Mouse (Mus musculus) limb, embryonic 13.5 days (tissue): ENCODE measurements at regions not wholly inside any gene's neighbourhood (a gene's known extent, or its start where the extent isn't known, plus 50 kb on each side); places are given as distances from the start of the nearest gene placed in this dataset.

Experiments
- ATAC-seq: fragments of 200-750 bp; cut with Nextera tagmentation; 2 replicates; pipeline ENCODE4 v1.8.0; 2017; ENCODE audit warnings: low read depth, moderate number of reproducible peaks, moderate TSS enrichment; ENCODE audit not compliant: low FRiP score
- H3K27ac ChIP-seq: fragments of 300-500 bp; sonication (generic); 2 replicates; pipeline ENCODE4 v1.5.1; 2015; ENCODE audit warnings: inconsistent platforms, mild to moderate bottlenecking, moderate library complexity
- H3K27me3 ChIP-seq: fragments of 300-500 bp; sonication (generic); 2 replicates; pipeline ENCODE4 v1.6.1; 2015; ENCODE audit warnings: mild to moderate bottlenecking, inconsistent platforms
- H3K36me3 ChIP-seq: fragments of 300-500 bp; sonication (generic); 2 replicates; pipeline ENCODE4 v1.6.1; 2015; ENCODE audit warnings: inconsistent platforms, mild to moderate bottlenecking, moderate library complexity
- H3K4me1 ChIP-seq: fragments of 300-500 bp; sonication (generic); 2 replicates; pipeline ENCODE4 v1.6.1; 2015; ENCODE audit warnings: inconsistent platforms
- H3K4me2 ChIP-seq: fragments of 300-500 bp; sonication (generic); replicated peaks from 2 replicates; pipeline ENCODE4 v1.6.1; 2015; ENCODE audit warnings: inconsistent platforms, mild to moderate bottlenecking, moderate library complexity
- H3K4me3 ChIP-seq: fragments of 300-500 bp; sonication (generic); 2 replicates; pipeline ENCODE4 v1.5.1; 2015; ENCODE audit warnings: moderate library complexity, mild to moderate bottlenecking, inconsistent platforms
- H3K9ac ChIP-seq: fragments of 300-500 bp; sonication (generic); 2 replicates; pipeline ENCODE4 v1.6.1; 2015; ENCODE audit warnings: mild to moderate bottlenecking, inconsistent platforms
- H3K9me3 ChIP-seq: fragments of 300-500 bp; sonication (generic); 2 replicates; pipeline ENCODE4 v1.6.1; 2016; ENCODE audit warnings: inconsistent platforms
- WGBS: fragments of 180-500 bp; shearing (Covaris S2); methylation state at CpG from one replicate; pipeline ENCODE4 v1.1.7; 2015; 5-methylcytosine and 5-hydroxymethylcytosine counted together

DNA sequence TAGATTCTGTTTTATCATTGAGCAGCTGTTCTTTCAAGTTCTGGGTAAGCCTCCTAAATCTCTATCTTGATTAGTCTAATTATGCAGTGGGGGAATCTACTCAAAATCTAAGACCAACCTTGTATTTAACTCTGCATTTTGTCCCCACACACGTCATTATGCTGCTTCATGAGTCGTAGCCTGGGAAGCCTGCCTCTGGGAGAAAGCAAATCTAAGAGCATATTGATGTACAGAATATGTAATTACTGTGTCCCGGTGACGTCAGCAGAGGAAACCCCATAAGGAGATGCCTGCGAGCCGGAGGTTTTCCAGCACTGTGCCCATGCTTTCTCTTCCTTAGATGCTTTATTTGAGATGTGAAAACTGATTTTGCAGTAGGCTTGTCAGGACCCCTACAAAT is 161.7 kb downstream of the Rps29 start:
- Histone ChIP-seq H3K27me3 (no peaks in the 10 kb centered on the region), H3K9me3 (no peaks in the 10 kb centered on the region), H3K27ac (no peak overlapping the region), H3K4me3 (no peak overlapping the region), H3K4me2 (no peak overlapping the region), H3K4me1 (no peaks in the 10 kb centered on the region), H3K36me3 (no peaks in the 10 kb centered on the region), H3K9ac (no peak overlapping the region)
- ATAC-seq: no peak
- 62% methylated on average over 6 of the region's 6 CpGs for WGBS

DNA sequence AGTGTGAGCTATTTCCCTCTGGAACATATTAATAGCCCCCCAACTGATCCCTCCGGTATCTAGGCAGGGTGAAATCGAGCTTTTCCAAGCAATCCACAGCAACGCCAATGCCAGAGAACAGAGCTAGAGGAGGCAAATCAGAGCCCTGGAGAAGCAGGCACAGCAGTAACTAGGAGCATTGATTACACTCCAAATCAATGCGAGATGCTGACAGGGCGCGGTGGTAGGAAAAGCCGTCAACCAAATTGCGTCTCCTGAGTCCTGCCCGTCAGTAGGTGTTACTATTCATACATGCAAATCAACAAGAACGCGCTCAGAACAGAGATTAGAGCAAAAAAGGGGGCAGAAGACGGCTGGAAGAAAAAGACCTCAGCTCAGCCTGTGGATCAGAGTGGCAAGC is 162.2 kb downstream of the Rps29 start:
- Histone ChIP-seq H3K27ac (no peak overlapping the region), H3K36me3 (no peaks in the 10 kb centered on the region), H3K9ac (no peak overlapping the region), H3K9me3 (no peaks in the 10 kb centered on the region), H3K4me1 (no peaks in the 10 kb centered on the region), H3K4me2 (no peak overlapping the region), H3K4me3 (no peak overlapping the region), H3K27me3 (no peaks in the 10 kb centered on the region)
- ATAC-seq: no peak
- 53% methylated on average over 12 of the region's 12 CpGs for WGBS

DNA sequence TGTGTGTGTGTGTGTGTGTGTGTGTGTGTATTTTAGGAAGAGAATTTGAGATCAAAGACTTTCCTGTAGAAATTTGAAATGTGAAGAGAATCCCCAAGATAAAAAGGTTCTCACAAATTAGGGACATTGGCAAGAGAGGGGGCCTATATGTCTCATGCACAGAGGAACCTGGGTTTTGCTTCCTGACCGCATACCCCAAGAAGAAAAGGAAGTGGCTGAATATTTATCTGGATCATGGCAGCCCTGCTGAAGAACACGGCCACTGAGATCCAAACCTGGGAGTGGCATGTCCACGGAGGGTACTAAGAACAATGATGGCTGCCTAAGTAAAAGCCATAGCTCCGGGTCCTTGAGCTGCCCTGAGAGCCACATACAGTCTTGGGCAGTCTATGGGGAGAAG is 178.3 kb downstream of the Rps29 start:
- H3K9ac ChIP-seq: no peak overlapping the region
- H3K4me2 ChIP-seq: no peak overlapping the region
- no peaks in the 10 kb centered on the region for H3K9me3 ChIP-seq
- H3K27me3 ChIP-seq: no peaks in the 10 kb centered on the region
- WGBS: 88% methylated on average over 4 of the region's 4 CpGs
- H3K4me1 ChIP-seq: 0 out of 2 replicates have a peak, but pooled peaks cover 2% of the 10 kb centered on the region
- H3K36me3 ChIP-seq: no peaks in the 10 kb centered on the region
- ATAC-seq: no peak
- no peak overlapping the region for H3K27ac ChIP-seq
- no peak overlapping the region for H3K4me3 ChIP-seq

DNA sequence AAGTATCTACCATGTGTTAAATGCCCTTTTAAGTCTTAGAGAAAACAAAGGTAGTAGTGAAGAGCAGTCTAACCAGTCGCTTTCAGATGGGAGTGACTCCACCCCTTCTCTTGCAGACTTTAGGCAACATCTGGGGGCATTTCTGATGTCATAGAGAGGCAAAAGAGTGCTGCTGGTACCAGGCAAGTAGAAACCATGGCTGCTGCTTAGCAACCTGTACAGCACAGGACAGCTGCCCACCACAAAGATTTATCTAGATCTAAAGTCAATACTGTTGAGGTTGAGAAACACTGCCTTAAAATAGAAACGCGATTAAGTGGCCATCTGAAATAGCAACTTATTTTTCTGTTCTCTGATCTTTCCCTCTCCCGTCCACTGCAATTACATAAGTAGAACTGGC is 178.8 kb downstream of the Rps29 start:
- ATAC-seq: no peak
- H3K4me2 ChIP-seq: no peak overlapping the region
- H3K27me3 ChIP-seq: no peaks in the 10 kb centered on the region
- 70% methylated on average over 4 of the region's 4 CpGs for WGBS
- no peak overlapping the region for H3K9ac ChIP-seq
- no peaks in the 10 kb centered on the region for H3K9me3 ChIP-seq
- H3K36me3 ChIP-seq: no peaks in the 10 kb centered on the region
- no peak overlapping the region for H3K27ac ChIP-seq
- no peak overlapping the region for H3K4me3 ChIP-seq
- 0 out of 2 replicates have a peak, but pooled peaks cover 2% of the 10 kb centered on the region for H3K4me1 ChIP-seq

DNA sequence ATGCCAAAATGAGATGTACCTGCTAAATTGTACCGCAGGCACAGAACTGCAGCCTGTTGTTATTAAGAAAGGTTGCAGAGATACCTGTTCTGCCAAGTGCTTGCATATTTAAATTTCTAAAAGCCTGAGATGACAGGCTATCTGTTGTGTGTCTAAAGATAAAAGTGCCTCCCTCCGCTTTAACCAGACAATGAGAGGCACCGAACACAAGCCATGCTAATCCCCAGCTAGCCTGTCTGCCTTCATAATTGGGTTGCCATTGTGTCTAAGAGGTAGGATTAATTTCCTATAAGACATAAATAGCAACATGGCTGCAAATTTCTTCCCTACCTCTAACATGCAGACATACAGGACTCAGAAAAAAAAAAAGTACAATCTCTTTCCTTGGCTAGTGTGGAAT is 179.8 kb downstream of the Rps29 start:
- 89% methylated on average over 3 of the region's 3 CpGs for WGBS

DNA sequence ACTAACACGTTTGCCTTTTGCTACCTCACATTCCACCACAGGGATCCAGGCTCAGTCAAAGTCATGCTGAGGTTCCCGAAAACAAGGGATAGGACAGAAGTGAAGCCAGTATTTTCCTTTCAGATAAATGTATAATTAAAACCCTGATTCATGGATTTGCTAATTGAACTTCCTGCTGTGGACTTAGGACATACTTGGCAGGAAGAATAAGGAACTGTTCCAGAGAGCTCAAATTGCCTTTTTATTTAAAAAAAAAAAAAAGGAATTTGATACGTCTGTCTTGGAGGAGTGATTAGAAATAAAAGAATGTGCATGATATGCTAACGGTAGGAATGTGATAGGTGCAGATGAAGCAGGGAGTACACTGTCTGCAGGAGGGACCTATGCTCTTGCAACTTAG is 181.7 kb downstream of the Rps29 start:
- Histone ChIP-seq H3K36me3 (no peaks in the 10 kb centered on the region), H3K4me2 (no peak overlapping the region), H3K4me1 (0 out of 2 replicates have a peak, but pooled peaks cover 2% of the 10 kb centered on the region), H3K9me3 (no peaks in the 10 kb centered on the region), H3K27ac (no peak overlapping the region), H3K4me3 (no peak overlapping the region), H3K9ac (no peak overlapping the region), H3K27me3 (no peaks in the 10 kb centered on the region)
- 61% methylated on average over 4 of the region's 4 CpGs for WGBS
- no peak for ATAC-seq

More for the DNA sequence above, 179.8 kb downstream of the Rps29 start:
- no peaks in the 10 kb centered on the region for H3K36me3 ChIP-seq
- H3K27me3 ChIP-seq: no peaks in the 10 kb centered on the region
- no peak overlapping the region for H3K4me3 ChIP-seq
- no peak for ATAC-seq
- no peak overlapping the region for H3K9ac ChIP-seq
- H3K4me1 ChIP-seq: 0 out of 2 replicates have a peak, but pooled peaks cover 2% of the 10 kb centered on the region
- no peaks in the 10 kb centered on the region for H3K9me3 ChIP-seq
- no peak overlapping the region for H3K4me2 ChIP-seq
- H3K27ac ChIP-seq: no peak overlapping the region

DNA sequence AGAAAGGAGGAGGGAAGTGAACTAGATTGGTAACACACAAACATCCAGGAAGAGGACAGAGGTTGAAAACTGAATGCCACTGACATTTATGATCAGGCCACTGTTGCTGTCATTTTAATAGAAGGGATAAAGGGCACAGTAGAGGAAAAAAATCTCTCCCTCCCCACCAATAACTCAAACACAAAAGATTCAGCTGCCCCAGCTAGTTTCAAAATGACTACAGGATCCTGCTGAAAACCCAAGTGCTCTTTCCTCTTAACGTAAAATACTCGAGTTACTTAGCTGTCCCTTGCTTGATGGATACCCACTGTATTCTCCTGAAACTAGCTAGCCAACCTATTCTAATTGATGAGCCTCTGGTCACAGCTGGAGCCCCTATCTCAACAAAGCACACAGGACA is 211.7 kb downstream of the Rps29 start:
- H3K9me3 ChIP-seq: no peaks in the 10 kb centered on the region
- no peaks in the 10 kb centered on the region for H3K27me3 ChIP-seq
- WGBS: 75% methylated on average over 2 of the region's 2 CpGs
- no peak for ATAC-seq
- no peak overlapping the region for H3K27ac ChIP-seq
- H3K4me1 ChIP-seq: peaks cover 3% of the 10 kb centered on the region; the same call in 1 of the 2 replicates
- no peak overlapping the region for H3K4me2 ChIP-seq
- H3K9ac ChIP-seq: no peak overlapping the region
- H3K36me3 ChIP-seq: no peaks in the 10 kb centered on the region
- no peak overlapping the region for H3K4me3 ChIP-seq

DNA sequence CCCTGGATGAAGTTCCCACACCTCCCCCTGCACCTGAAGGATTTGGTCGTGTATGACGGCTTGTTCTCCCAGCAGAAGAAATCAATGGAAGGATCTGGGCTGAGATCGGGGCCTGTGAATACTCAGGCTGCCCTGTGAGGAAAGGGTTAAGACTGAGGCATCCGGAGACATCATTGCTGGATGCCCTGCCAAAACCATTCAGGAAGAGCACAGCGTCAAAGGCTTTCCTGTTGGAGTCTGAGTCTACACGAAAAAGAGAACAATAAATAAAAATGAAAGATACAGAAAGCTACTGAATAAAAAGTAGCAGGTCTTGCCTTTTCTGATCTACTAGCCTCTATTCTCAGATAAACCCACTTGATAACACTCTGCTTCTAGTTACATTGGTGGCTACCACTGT is 248.4 kb downstream of the Rps29 start:
- no peak overlapping the region for H3K4me3 ChIP-seq
- 41% methylated on average over 6 of the region's 6 CpGs for whole genome bisulfite sequencing
- no peak overlapping the region for H3K4me2 ChIP-seq
- H3K36me3 ChIP-seq: no peaks in the 10 kb centered on the region
- no peaks in the 10 kb centered on the region for H3K4me1 ChIP-seq
- H3K27me3 ChIP-seq: no peaks in the 10 kb centered on the region
- ATAC-seq: no peak
- H3K9me3 ChIP-seq: no peaks in the 10 kb centered on the region
- H3K9ac ChIP-seq: no peak overlapping the region
- H3K27ac ChIP-seq: no peak overlapping the region

DNA sequence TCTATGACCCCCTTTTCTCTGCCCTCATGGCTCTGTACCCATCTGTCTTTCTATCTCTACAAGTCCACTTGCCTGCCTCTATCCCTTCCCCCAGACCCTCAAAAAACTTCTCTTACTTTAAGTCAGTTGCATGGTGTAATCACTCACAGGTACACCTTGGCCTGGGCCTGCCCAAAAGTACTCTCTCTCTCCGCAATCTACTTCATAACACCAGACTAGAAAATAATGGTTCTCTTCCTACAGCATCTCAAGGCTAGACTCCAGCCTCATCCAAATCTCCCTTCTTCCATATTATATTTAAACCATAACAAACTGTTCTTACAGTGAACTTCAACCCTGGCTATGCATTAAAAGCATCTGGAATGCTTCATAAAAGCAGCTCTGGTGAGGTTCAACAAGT is 254.2 kb downstream of the Rps29 start:
- no peak overlapping the region for H3K4me2 ChIP-seq
- no peak overlapping the region for H3K9ac ChIP-seq
- no peaks in the 10 kb centered on the region for H3K27me3 ChIP-seq
- no peak for ATAC-seq
- no peaks in the 10 kb centered on the region for H3K9me3 ChIP-seq
- H3K36me3 ChIP-seq: no peaks in the 10 kb centered on the region
- 81% methylated on average over 1 of the region's 1 CpGs for WGBS
- no peak overlapping the region for H3K27ac ChIP-seq
- peaks cover 7% of the 10 kb centered on the region; the same call in 1 of the 2 replicates for H3K4me1 ChIP-seq
- H3K4me3 ChIP-seq: no peak overlapping the region

DNA sequence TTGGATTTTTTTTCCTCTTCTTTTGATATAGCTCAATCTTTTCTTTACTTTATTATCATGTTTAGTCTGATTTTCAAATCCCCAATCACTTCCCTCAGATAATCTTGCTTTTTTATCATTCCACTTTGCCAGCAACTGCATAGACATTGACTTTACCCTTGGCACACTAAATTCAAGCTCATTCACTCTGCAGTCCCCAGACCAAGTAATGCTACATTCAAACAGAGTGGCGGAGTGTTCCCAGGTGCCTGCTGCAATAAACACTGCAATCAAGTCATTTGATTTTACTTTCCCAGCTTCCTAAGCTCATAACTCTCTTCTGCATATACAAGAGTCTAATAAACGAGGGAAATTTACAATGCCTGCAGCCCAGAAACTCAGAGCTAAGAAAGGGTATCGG is 269.8 kb downstream of the Rps29 start:
- H3K9ac ChIP-seq: no peak overlapping the region

DNA sequence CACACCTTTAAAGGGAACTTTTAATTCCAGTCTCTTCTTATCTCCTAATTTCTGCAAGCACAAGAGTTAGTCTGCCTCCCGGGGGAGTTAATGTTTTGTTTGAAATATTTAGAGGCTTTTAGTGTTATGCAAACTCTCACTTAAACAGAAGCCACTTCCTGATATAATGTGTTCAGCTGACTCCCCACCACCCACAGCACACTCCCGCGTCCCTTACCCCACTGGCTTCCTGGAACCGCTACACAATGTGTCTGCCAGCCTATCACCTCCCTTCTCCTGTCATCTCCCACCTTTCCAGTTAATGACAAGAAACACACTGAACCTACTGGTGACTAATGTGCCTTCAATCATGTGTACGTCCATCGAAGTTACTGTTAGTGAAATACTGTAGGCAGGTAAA is 276.5 kb downstream of the Rps29 start:
- H3K4me3 ChIP-seq: no peak overlapping the region
- no peaks in the 10 kb centered on the region for H3K9me3 ChIP-seq
- no peaks in the 10 kb centered on the region for H3K27me3 ChIP-seq
- no peaks in the 10 kb centered on the region for H3K4me1 ChIP-seq
- no peak for ATAC-seq
- no peaks in the 10 kb centered on the region for H3K36me3 ChIP-seq
- no peak overlapping the region for H3K4me2 ChIP-seq
- 65% methylated on average over 6 of the region's 6 CpGs for WGBS
- H3K27ac ChIP-seq: no peak overlapping the region
- H3K9ac ChIP-seq: no peak overlapping the region

More for the DNA sequence above, 269.8 kb downstream of the Rps29 start:
- H3K36me3 ChIP-seq: no peaks in the 10 kb centered on the region
- H3K4me3 ChIP-seq: no peak overlapping the region
- H3K4me1 ChIP-seq: peaks cover 3% of the 10 kb centered on the region; the same call in 1 of the 2 replicates
- no peaks in the 10 kb centered on the region for H3K27me3 ChIP-seq
- H3K4me2 ChIP-seq: no peak overlapping the region
- H3K9me3 ChIP-seq: no peaks in the 10 kb centered on the region
- 17% methylated on average over 3 of the region's 3 CpGs for WGBS
- no peak overlapping the region for H3K27ac ChIP-seq
- ATAC-seq: no peak

DNA sequence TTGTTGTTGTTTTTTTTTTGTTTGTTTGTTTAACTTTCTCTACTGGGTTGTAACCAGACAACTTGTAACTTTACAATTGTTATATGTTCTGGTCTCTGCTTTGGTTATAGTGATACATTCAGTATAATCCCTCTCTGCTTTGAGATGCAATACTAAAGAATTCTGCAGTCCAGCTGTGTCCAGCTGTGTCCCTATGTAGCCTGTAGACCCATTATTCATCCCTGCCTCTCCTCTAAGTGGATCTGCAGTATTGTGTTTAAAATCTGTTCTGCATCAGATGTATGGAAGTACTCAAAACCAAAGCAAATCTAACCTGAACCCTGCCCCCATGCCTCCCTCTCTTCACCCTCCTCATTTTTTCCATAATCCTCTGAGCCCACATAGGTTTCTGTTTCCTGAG is 279.6 kb downstream of the Rps29 start:
- H3K4me2 ChIP-seq: no peak overlapping the region
- no peaks in the 10 kb centered on the region for H3K4me1 ChIP-seq
- H3K27me3 ChIP-seq: no peaks in the 10 kb centered on the region
- no peak overlapping the region for H3K9ac ChIP-seq
- no peak overlapping the region for H3K27ac ChIP-seq
- H3K4me3 ChIP-seq: no peak overlapping the region
- ATAC-seq: no peak
- no peaks in the 10 kb centered on the region for H3K36me3 ChIP-seq
- H3K9me3 ChIP-seq: no peaks in the 10 kb centered on the region

DNA sequence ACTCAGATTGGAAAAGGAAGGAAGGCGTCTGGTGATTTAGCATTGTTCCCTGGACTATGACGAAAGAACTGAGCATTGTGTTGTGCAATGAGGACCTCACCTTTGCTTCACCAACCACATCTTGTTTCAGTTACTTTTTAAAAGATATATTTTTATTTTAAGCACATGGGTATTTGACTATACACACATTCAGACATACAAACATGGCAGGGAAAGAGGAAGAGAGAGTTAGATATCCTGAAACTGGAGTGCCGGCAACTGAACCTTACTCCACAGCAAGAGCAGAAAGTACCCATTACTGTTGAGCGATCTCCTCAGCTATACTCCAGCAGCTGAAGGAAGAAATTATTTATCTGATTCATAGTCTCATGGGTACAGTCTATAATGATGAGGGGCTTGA is 287.7 kb downstream of the Rps29 start:
- H3K27ac ChIP-seq: no peak overlapping the region
- H3K4me1 ChIP-seq: no peaks in the 10 kb centered on the region
- no peaks in the 10 kb centered on the region for H3K9me3 ChIP-seq
- no peak overlapping the region for H3K9ac ChIP-seq
- no peaks in the 10 kb centered on the region for H3K36me3 ChIP-seq
- no peaks in the 10 kb centered on the region for H3K27me3 ChIP-seq
- ATAC-seq: no peak
- no peak overlapping the region for H3K4me2 ChIP-seq
- H3K4me3 ChIP-seq: no peak overlapping the region
- WGBS: 92% methylated on average over 4 of the region's 4 CpGs
